Mouse (Mus musculus) liver, postnatal 0 days (tissue): Measurements from ENCODE around the gene Mfng. TPM values are rescaled to one million over a fixed set of nuclear protein-coding genes. Genes with fewer than 3 reads are reported as not detected.

ENCODE experiments used
- ATAC-seq: fragments of 200-750 bp; cut with Nextera tagmentation; 2 replicates; pipeline ENCODE4 v1.8.0; 2017; ENCODE audit warnings: mild to moderate bottlenecking, moderate library complexity
- DNase-seq: peaks from one replicate; pipeline ENCODE4 v3.0.0-alpha.2; 2016
- H3K27ac ChIP-seq: fragments of 300-500 bp; sonication (generic); 2 replicates; pipeline ENCODE4 v1.5.1; 2014; ENCODE audit warnings: antibody characterized with exemption, moderate library complexity, mild to moderate bottlenecking, low read depth
- H3K27me3 ChIP-seq: fragments of 300-500 bp; sonication (generic); 2 replicates; pipeline ENCODE4 v1.6.1; 2014; ENCODE audit warnings: low read length, control low read depth, mixed read lengths; ENCODE audit not compliant: insufficient read depth
- H3K36me3 ChIP-seq: fragments of 300-500 bp; sonication (generic); replicated peaks from 2 replicates; pipeline ENCODE4 v1.6.1; 2014; ENCODE audit warnings: mild to moderate bottlenecking, control low read depth, low read length, moderate library complexity, mixed read lengths; ENCODE audit not compliant: insufficient read depth
- H3K4me1 ChIP-seq: fragments of 300-500 bp; sonication (generic); 2 replicates; pipeline ENCODE4 v1.6.1; 2014; ENCODE audit warnings: antibody characterized with exemption, mild to moderate bottlenecking, control low read depth; ENCODE audit not compliant: insufficient read depth
- H3K4me2 ChIP-seq: fragments of 300-500 bp; sonication (generic); 2 replicates; pipeline ENCODE4 v1.6.1; 2014; ENCODE audit warnings: low read depth, mild to moderate bottlenecking, low read length, moderate library complexity, mixed read lengths
- H3K4me3 ChIP-seq: fragments of 300-500 bp; sonication (generic); 2 replicates; pipeline ENCODE4 v1.5.1; 2014; ENCODE audit warnings: low read depth, low read length
- H3K9ac ChIP-seq: fragments of 300-500 bp; sonication (generic); replicated peaks from 2 replicates; pipeline ENCODE4 v1.6.1; 2014; ENCODE audit warnings: mild to moderate bottlenecking, moderate library complexity
- H3K9me3 ChIP-seq: fragments of 300-500 bp; sonication (generic); 2 replicates; pipeline ENCODE4 v1.6.1; 2016; ENCODE audit warnings: mild to moderate bottlenecking, control low read depth, low read length, mixed read lengths
- CTCF ChIP-seq: sonication (generic); IDR thresholded peaks from 2 replicates; pipeline ENCODE4 v1.5.1; 2016; ENCODE audit warnings: antibody characterized with exemption, low read depth
- EP300 ChIP-seq: IDR thresholded peaks from 2 replicates; pipeline ENCODE4 v1.6.1; 2016; ENCODE audit warnings: antibody characterized with exemption, low read depth, mild to moderate bottlenecking
- WGBS: fragments of 180-500 bp; shearing (Covaris S2); extraction: QIAGEN DNeasy Blood & Tissue Kit; methylation state at CpG from one replicate; pipeline ENCODE4 v1.1.7; 2014; ENCODE audit not compliant: insufficient replicate concordance; 5-methylcytosine and 5-hydroxymethylcytosine counted together
- polyA plus RNA-seq: library from polyadenylated mRNA; unstranded; fragments of >200 nt; fragmentation: Nextera tagmentation; extraction: Ambion mirVana; gene quantifications from 2 replicates; pipeline ENCODE4 v1.2.1, GENCODE M21; 2015

Gene Mfng
- polyA plus RNA-seq, 1 experiment from 2014 or later, result 4.8 TPM

DNA sequence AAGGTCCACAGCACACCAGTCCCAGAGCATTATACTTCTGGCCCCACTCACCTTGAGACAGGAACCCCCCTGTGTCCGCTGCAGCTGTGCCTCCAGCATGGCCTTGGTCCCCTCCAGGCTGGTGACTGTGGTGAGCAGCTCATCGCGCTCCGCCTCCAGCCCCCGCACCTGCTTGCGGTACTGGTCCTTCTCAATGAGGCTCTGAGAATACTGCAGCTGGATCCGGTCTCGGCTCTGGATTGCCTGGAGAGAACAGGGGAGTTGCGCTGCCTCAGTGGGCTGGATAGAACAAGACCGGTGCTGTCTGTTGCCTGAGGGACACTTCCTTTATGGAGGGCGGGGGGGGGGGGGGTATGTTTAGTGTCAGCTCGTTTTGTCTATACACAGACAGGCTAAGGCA lies 17.7 kb upstream of the Mfng start:
- Histone ChIP-seq H3K4me3 (no peak overlapping the region), H3K36me3 (peaks cover 28% of the 10 kb centered on the region), H3K9me3 (no peaks in the 10 kb centered on the region), H3K4me2 (no peak overlapping the region), H3K9ac (no peak overlapping the region), H3K4me1 (peaks cover 10% of the 10 kb centered on the region), H3K27me3 (no peaks in the 10 kb centered on the region), H3K27ac (peak overlapping the region; percentile 44)
- TF ChIP-seq CTCF (no peak), EP300 (no peak)
- WGBS, result 75% methylated on average over 11 of the region's 12 CpGs
- DNase-seq (no peak), ATAC-seq (no peak)

DNA sequence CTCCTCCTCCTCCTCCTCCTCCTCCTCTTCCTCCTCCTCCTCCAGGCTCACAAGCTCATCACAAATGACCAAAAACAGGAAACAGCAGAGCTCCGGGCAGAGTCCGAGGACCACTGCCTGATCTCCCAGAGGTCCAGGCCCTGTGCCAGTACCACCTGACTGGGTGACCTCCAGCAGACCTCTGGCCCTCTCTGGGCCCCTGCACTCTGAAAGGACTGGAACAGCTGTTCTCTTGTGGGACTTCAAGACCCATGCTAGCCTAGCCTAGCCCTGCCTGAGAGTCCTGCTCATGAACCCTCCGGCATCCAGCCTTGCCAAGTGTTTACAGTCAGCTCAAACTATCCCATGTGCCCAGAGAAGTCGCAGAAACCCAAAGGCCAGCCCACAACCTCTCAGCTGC lies 17.2 kb upstream of the Mfng start:
- Histone ChIP-seq H3K9ac (no peak overlapping the region), H3K27me3 (no peaks in the 10 kb centered on the region), H3K36me3 (peaks cover 28% of the 10 kb centered on the region), H3K4me1 (peaks cover 10% of the 10 kb centered on the region), H3K4me3 (no peak overlapping the region), H3K27ac (peak overlapping the region; percentile 44), H3K4me2 (no peak overlapping the region), H3K9me3 (no peaks in the 10 kb centered on the region)
- peak; percentile 73 for DNase-seq
- TF ChIP-seq CTCF (no peak), EP300 (no peak)
- ATAC-seq, result peak; percentile 84
- WGBS, result 34% methylated on average over 4 of the region's 4 CpGs

DNA sequence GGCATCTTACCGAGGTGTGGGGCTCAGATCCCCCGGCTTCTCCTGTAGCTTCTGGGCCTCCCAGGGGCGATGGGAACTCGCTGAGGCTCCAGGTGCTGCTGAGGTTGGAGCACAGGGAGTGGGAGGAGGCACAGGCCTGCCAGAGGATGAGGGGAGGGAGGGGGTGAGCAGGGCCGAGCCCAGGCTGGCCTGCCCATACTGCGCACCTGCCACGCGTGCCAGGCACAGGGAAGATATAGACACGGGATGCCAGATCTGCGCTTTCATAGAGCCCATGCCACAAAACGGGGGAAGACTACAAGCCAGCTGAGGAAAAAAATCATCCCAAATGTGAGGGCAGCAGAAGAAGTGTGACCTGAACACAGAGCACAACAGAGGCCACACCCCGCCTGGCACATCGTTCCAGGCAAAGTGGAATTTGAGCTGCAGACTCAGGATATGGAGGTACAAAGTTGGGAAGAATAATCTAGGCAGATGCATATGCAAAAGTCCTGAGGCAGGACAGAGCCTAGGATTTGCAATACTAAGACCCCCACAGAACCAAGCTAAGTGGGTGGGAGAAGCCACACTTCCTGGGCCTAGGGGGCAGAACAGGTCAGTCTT lies 16.5 kb upstream of the Mfng start:
- Histone ChIP-seq H3K4me3 (no peak overlapping the region), H3K4me1 (peaks cover 10% of the 10 kb centered on the region), H3K36me3 (peaks cover 24% of the 10 kb centered on the region), H3K9me3 (no peaks in the 10 kb centered on the region), H3K4me2 (no peak overlapping the region), H3K27me3 (no peaks in the 10 kb centered on the region), H3K27ac (no peak overlapping the region), H3K9ac (no peak overlapping the region)
- WGBS, result 81% methylated on average over 13 of the region's 13 CpGs
- TF ChIP-seq EP300 (no peak), CTCF (no peak)
- DNase-seq (no peak), ATAC-seq (no peak)

DNA sequence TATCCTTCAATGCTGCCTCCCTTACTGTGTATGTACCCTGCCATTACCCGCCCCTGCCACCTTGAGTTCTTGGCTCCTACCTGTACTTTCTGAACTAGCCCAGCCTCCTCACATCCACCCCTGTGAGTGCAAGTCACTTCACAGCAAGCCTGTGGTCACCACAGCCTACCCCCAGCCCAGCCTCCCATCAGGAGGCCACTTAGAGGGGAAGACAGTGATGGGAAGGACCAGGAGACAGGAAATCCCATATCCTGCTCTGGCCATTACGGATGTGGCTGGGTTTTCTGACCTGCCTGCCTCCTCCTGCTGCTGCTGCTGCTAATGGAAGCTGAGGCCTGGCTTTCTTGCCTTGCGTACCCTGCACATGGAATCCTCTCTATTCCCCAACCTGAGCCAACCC lies 14.8 kb upstream of the Mfng start:
- peaks cover 10% of the 10 kb centered on the region for H3K4me1 ChIP-seq
- peak overlapping the region; percentile 57 for H3K27ac ChIP-seq
- peaks cover 20% of the 10 kb centered on the region for H3K36me3 ChIP-seq
- 80% methylated on average over 3 of the region's 3 CpGs for WGBS
- no peak overlapping the region for H3K4me3 ChIP-seq
- ATAC-seq (peak; percentile 14; the same call in 1 of the 2 replicates), DNase-seq (no peak)
- no peak overlapping the region for H3K4me2 ChIP-seq
- no peaks in the 10 kb centered on the region for H3K9me3 ChIP-seq
- no peak for TF ChIP-seq EP300
- no peak for TF ChIP-seq CTCF
- H3K27me3 ChIP-seq, result no peaks in the 10 kb centered on the region
- H3K9ac ChIP-seq, result no peak overlapping the region

DNA sequence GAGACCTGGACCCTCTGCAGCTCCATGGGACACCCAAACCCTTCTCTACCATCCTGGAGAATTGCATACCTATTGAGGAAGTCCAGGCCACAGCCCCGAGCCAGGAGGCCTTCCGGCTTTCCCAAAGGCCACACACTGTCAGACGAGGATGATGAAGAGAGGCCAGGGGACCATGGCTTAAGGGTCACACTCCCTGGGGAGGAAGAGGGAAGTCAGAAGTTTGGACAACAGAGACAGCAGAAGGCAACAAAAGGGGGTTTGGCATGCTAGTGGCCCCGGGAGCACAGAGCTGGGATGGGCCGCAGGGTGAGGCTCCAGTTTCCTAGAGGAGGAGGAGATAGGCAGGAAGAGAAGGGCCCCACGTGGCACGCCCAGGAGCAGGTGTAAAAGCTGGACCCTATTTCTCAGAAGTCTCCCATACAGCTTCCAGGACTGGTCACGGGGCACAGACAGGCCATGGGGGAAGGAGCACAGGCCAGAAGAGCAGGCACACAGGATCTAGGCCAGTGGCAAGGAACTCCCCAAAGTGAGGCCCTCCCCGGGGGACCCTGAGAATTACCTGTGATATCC lies 14.1 kb upstream of the Mfng start:
- peaks cover 20% of the 10 kb centered on the region for H3K36me3 ChIP-seq
- TF ChIP-seq EP300, result no peak
- TF ChIP-seq CTCF, result no peak
- no peaks in the 10 kb centered on the region for H3K27me3 ChIP-seq
- peaks cover 10% of the 10 kb centered on the region for H3K4me1 ChIP-seq
- WGBS, result 65% methylated on average over 9 of the region's 9 CpGs
- no peak overlapping the region for H3K4me3 ChIP-seq
- H3K9me3 ChIP-seq, result no peaks in the 10 kb centered on the region
- H3K4me2 ChIP-seq, result no peak overlapping the region
- H3K9ac ChIP-seq, result no peak overlapping the region
- no peak for DNase-seq
- H3K27ac ChIP-seq, result peak overlapping the region; percentile 48; the same call in 1 of the 2 replicates
- ATAC-seq, result no peak

DNA sequence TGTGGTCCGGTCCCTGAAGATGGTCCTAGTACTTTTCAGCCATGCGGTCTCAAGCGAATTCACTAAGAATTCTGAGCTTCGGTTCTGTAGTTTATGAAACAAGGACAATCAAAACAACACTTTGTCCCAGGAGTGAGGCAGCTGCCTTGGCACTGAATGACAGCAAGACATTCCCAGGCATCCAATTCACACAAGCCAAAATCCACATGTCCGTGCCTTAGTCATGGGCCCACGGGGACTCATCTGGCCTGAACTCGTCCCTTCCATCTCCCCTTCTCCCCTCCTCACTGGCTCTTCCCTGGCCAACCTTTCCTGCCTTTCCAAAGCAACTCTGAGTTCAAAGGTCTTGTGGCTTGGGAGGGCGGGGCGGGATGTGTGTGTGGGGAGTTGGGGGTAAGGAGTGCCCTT lies 13.1 kb upstream of the Mfng start:
- Histone ChIP-seq H3K9ac (no peak overlapping the region), H3K4me3 (no peak overlapping the region), H3K27me3 (no peaks in the 10 kb centered on the region), H3K27ac (no peak overlapping the region), H3K4me1 (peaks cover 10% of the 10 kb centered on the region), H3K4me2 (no peak overlapping the region), H3K36me3 (peaks cover 20% of the 10 kb centered on the region), H3K9me3 (no peaks in the 10 kb centered on the region)
- 67% methylated on average over 9 of the region's 9 CpGs for WGBS
- TF ChIP-seq CTCF (no peak), EP300 (no peak)
- no peak for ATAC-seq
- no peak for DNase-seq
